Mouse (Mus musculus): ENCODE measurements around the gene Gm15293. TPM values are rescaled to one million over a fixed set of nuclear protein-coding genes. Genes with fewer than 3 reads are reported as not detected.
"Not testable (repeated sequence)": the region's sequence is repeated elsewhere in the genome, so short reads cannot be mapped to it uniquely, and the experiment has no call there.

The Gm15293 gene
- polyA plus RNA-seq (2016; fragmentation: Nextera tagmentation; extraction: Ambion mirVana) = not detected in 2 replicates

DNA sequence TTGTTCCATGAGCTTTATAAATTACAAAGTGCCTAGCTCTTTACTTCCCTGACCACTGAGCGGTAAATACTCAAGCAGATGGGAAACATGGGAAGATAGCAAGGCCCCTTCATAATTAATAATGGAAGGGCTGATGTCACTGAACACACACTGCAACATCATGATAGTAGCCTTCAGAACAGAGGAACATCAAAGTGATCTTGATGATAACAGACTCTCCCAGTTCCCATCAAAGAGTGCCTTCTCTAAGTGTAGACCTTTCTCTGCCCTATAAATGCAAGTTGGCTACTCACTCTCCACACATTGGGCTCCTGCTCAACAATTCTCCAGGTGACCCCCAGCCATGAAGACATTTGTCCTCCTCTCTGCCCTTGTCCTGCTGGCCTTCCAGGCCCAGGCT is at the start of gene Gm15293:
Gm15293 (plus strand) TSS at position 301 of the 400 bp plus-strand sequence.
- not testable (repeated sequence) for H3K9me3 ChIP-seq; DNase-seq (ENCODE audit: low spot score); H3K4me3 ChIP-seq; H3K27ac ChIP-seq (replicated peaks); H3K27me3 ChIP-seq (replicated peaks; ENCODE audit: low read depth, poor library complexity, severe bottlenecking); H3K4me1 ChIP-seq; H3K36me3 ChIP-seq (replicated peaks)
- WGBS = no CpG with 5 or more reads among the region's 1 CpGs

DNA sequence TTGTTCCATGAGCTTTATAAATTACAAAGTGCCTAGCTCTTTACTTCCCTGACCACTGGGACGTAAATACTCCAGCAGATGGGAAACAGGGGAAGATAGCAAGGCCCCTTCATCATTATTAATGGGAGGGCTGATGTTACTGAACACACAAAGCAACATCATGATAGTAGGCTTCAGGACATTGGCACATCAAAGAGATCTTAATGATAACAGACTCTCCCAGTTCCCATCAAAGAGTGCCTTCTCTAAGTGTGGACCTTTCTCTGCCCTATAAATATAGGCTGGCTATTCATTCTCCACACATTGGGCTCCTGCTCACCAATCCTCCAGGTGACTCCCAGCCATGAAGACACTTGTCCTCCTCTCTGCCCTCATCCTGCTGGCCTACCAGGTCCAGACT is 39.4 kb upstream of the Gm15293 start, which contains the start of gene Defa22:
Defa22 (plus strand) TSS at position 301 of the 400 bp plus-strand sequence.
- no CpG with 5 or more reads among the region's 1 CpGs for WGBS
- not testable (repeated sequence) for H3K36me3 ChIP-seq (replicated peaks); H3K9me3 ChIP-seq; H3K4me3 ChIP-seq; H3K4me1 ChIP-seq; H3K27ac ChIP-seq (replicated peaks); DNase-seq (ENCODE audit: low spot score); H3K27me3 ChIP-seq (replicated peaks; ENCODE audit: low read depth, poor library complexity, severe bottlenecking)

DNA sequence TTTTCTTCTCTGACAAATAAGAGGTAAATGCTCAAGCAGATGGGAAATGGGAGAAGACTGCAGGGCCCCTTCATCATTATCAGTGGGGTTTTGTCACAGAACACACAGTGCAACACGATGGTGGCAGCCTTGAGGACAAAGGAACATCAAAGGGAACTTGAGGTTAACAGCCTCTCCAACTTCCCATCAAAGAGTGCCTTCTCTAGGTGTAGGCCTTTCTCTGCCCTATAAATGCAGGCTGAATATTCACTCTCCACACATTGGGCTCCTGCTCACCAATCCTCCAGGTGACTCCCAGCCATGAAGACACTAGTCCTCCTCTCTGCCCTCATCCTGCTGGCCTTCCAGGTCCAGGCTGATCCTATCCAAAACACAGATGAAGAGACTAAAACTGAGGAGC is 10.0 kb upstream of the Gm15293 start, which contains the start of gene Defa31:
Defa31 (plus strand) TSS at position 301 of the 400 bp plus-strand sequence.
- WGBS = no CpG with 5 or more reads among the region's 1 CpGs
- H3K27ac ChIP-seq (replicated peaks); H3K4me3 ChIP-seq; H3K36me3 ChIP-seq (replicated peaks); H3K4me1 ChIP-seq; DNase-seq (ENCODE audit: low spot score); H3K27me3 ChIP-seq (replicated peaks; ENCODE audit: low read depth, poor library complexity, severe bottlenecking); H3K9me3 ChIP-seq: not testable (repeated sequence)

Other genes starting within 250 kb of the Gm15293 start
- not detected in 2 replicates for gene Defa21, start 176.0 kb upstream of the Gm15293 start, polyA plus RNA-seq (2016; fragmentation: Nextera tagmentation; extraction: Ambion mirVana)
- not detected in 2 replicates for gene Defa23, start 146.5 kb upstream of the Gm15293 start, polyA plus RNA-seq (2016; fragmentation: Nextera tagmentation; extraction: Ambion mirVana)
- gene Defa35, start 136.5 kb upstream of the Gm15293 start, polyA plus RNA-seq (2016; fragmentation: Nextera tagmentation; extraction: Ambion mirVana) = not detected in 2 replicates
- not detected in 2 replicates for gene Defa25, start 117.1 kb upstream of the Gm15293 start, polyA plus RNA-seq (2016; fragmentation: Nextera tagmentation; extraction: Ambion mirVana)
- gene Gm14851, start 105.5 kb upstream of the Gm15293 start, polyA plus RNA-seq (2016; fragmentation: Nextera tagmentation; extraction: Ambion mirVana) = not detected in 2 replicates
- gene Defa30, start 66.9 kb upstream of the Gm15293 start, polyA plus RNA-seq (2016; fragmentation: Nextera tagmentation; extraction: Ambion mirVana) = not detected in 2 replicates
- gene Defa22, start 39.3 kb upstream of the Gm15293 start, polyA plus RNA-seq (2016; fragmentation: Nextera tagmentation; extraction: Ambion mirVana) = not detected in 2 replicates
- not detected in 2 replicates for gene Defa31, start 9.9 kb upstream of the Gm15293 start, polyA plus RNA-seq (2016; fragmentation: Nextera tagmentation; extraction: Ambion mirVana)
- not detected in 2 replicates for gene Gm15292, start 48.2 kb downstream of the Gm15293 start, polyA plus RNA-seq (2016; fragmentation: Nextera tagmentation; extraction: Ambion mirVana)
- gene Defa27, start 114.0 kb downstream of the Gm15293 start, polyA plus RNA-seq (2016; fragmentation: Nextera tagmentation; extraction: Ambion mirVana) = not detected in 2 replicates
- not detected in 2 replicates for gene Defa29, start 125.5 kb downstream of the Gm15293 start, polyA plus RNA-seq (2016; fragmentation: Nextera tagmentation; extraction: Ambion mirVana)
- not detected in 2 replicates for gene Defa2, start 177.0 kb downstream of the Gm15293 start, polyA plus RNA-seq (2016; fragmentation: Nextera tagmentation; extraction: Ambion mirVana)
- gene Defa33, start 190.2 kb downstream of the Gm15293 start, polyA plus RNA-seq (2016; fragmentation: Nextera tagmentation; extraction: Ambion mirVana) = not detected in 2 replicates
- not detected in 2 replicates for gene Defa36, start 225.8 kb downstream of the Gm15293 start, polyA plus RNA-seq (2016; fragmentation: Nextera tagmentation; extraction: Ambion mirVana)

All from embryonic facial prominence, embryonic 10.5 days (tissue).